Mouse (Mus musculus): ENCODE results near the gene Mtfr1l.

Mtfr1l gene

GRCm38 (mm10) chr4:134534932-134535786, at the start of gene Mtfr1l:
Mtfr1l (minus strand) TSS chr4:134535387.
- peak; percentile 97 to 98 for DNase-seq

- DNase-seq, result peak; percentile 55 to 62
These were observed 48.3 kb upstream of the Mtfr1l start for GRCm38 (mm10) chr4:134583513-134583912.

GRCm38 (mm10) chr4:134581365-134581764, 46.2 kb upstream of the Mtfr1l start:
- DNase-seq, result peak; percentile 70 to 80

GRCm38 (mm10) chr4:134580351-134581148, 45.4 kb upstream of the Mtfr1l start:
- DNase-seq, result peak; percentile 82 to 91

- peak; percentile 52 to 68 for DNase-seq
These were observed 44.4 kb upstream of the Mtfr1l start for GRCm38 (mm10) chr4:134579620-134580019.

- DNase-seq, result peak in 1 of 2 experiments; percentile 42
These were observed 44.0 kb upstream of the Mtfr1l start for GRCm38 (mm10) chr4:134579212-134579611.

- DNase-seq, result peak; percentile 67 to 81
These were observed 43.2 kb upstream of the Mtfr1l start for GRCm38 (mm10) chr4:134578407-134578806.

- peak in 1 of 2 experiments; percentile 56 for DNase-seq
These were observed 42.1 kb upstream of the Mtfr1l start for GRCm38 (mm10) chr4:134577281-134577680.

GRCm38 (mm10) chr4:134575486-134575885, 40.3 kb upstream of the Mtfr1l start:
- DNase-seq, result peak; percentile 74 to 86

GRCm38 (mm10) chr4:134572449-134573300, 37.5 kb upstream of the Mtfr1l start:
- peak in 1 of 2 experiments; percentile 69 for DNase-seq

GRCm38 (mm10) chr4:134570704-134571451, 35.7 kb upstream of the Mtfr1l start:
- DNase-seq, result peak; percentile 73 to 88

- DNase-seq, result peak in 1 of 2 experiments; percentile 68
These were observed 34.6 kb upstream of the Mtfr1l start for GRCm38 (mm10) chr4:134569831-134570230.

- peak; percentile 73 to 81 for DNase-seq
These were observed 34.0 kb upstream of the Mtfr1l start for GRCm38 (mm10) chr4:134569205-134569604.

GRCm38 (mm10) chr4:134567377-134568226, 32.4 kb upstream of the Mtfr1l start:
- peak; percentile 85 to 93 for DNase-seq

- peak in 1 of 2 experiments; percentile 38 for DNase-seq
These were observed 28.9 kb upstream of the Mtfr1l start for GRCm38 (mm10) chr4:134564093-134564492.

- peak in 1 of 2 experiments; percentile 18 for DNase-seq
These were observed 28.4 kb upstream of the Mtfr1l start for GRCm38 (mm10) chr4:134563624-134564023.

GRCm38 (mm10) chr4:134562014-134562413, 26.8 kb upstream of the Mtfr1l start:
- DNase-seq, result peak; percentile 78 to 86

- peak in 1 of 2 experiments; percentile 41 for DNase-seq
These were observed 25.5 kb upstream of the Mtfr1l start for GRCm38 (mm10) chr4:134560699-134561098.

- no peak for DNase-seq
These were observed 24.0 kb upstream of the Mtfr1l start for GRCm38 (mm10) chr4:134559154-134559553.

GRCm38 (mm10) chr4:134558570-134559113, 23.5 kb upstream of the Mtfr1l start:
- DNase-seq, result no peak
